Mouse (Mus musculus) brain, adult 2 months (tissue): Measurements from ENCODE around the gene Zdhhc1.

Experiments used
- DNase-seq: peaks from one replicate; pipeline ENCODE4 v3.0.0; 2011; ENCODE audit warnings: low read depth, low spot score

The Zdhhc1 gene

DNA sequence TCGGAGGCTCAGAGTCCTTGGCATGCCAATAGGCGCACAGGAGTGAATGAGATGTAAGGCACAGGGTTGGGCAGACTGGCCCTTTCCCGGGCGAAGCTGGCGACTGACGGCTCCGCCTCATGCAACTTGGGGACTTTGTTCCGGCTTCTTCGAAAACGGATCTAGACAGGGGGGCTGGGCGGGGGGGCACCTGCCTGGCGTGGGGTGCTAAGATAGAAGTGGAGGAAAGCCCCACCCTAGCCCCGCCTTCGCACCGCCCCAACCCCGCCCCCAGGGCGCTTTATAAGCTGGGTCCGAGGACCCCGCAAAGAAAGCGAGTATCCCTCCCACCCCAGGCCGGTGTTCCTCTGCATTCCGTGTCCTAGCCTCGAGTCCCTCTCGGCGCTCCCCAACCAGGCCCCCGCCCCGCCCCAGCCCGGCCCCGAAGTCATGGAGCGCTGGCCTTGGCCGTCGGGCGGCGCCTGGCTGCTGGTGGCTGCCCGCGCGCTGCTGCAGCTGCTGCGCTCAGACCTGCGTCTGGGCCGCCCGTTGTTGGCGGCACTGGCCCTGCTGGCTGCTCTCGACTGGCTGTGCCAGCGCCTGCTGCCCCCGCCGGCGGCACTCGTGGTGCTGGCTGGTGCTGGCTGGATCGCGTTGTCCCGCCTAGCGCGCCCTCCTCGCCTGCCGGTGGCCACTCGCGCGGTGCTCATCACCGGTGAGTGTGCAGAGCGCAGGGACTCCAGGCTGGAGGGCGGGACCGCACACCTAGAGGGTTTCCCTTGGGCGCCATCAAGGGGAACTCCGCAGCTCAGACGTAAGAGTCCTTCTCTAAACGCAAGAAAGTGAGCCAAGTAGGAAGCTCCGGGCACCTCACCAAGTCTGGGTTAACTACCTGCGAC, 22.0 kb upstream of the Zdhhc1 start, which contains the start of gene Hsd11b2:
Gene Hsd11b2, plus strand, starts transcription at position 320 of the 878 bp plus-strand sequence.
- DNase-seq = peak; percentile 60

DNA sequence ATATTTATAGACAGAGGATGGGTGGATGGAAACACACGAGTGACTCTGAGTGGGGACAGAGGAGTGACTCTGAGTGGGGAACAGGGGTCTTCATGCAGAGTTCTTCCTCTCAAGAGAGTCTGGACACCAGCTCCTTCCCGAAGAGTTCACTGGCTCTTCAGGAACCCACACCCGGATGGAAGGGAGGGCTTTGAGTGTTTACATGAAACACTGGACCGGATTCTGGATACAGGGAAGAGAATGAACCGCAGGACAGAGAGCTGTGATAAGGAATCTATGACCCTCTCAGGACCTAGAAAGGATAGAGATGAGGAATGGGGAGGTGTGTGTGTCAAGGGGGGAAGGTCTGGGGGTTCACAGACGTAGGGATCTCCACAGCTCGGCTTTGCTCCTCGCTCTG, 20.6 kb upstream of the Zdhhc1 start:
- no peak for DNase-seq

DNA sequence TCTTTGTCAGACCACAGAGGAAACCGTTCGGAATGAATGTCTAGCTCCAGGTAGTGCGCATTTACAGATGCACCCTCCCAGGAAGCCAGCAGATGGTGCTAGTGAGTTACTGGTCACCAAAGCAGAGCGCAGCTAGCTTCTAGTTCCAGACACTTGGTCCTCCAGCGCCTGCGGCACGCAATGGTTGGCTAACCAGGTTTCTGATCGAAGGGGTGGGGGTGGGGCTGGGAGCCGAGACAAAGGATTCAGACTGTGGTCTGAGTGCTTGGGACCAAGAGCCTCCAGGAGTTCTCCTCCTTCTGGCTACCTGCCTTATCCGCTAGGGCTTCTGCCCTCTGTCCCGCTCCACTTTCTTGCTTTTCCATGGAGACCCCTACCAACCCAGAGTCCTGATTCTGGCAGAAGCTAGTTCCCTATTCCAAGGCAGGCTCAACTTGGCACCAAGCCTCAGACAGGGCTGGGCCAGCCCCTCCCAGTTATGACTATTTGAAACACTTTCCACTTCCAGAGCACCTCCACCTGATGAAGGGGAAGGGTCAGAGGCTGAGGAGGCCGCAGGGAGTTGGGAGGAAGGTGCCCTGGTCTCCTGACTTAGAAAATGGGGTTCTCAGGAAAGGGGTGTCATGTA, 19.4 kb upstream of the Zdhhc1 start:
- peak; percentile 88 for DNase-seq

DNA sequence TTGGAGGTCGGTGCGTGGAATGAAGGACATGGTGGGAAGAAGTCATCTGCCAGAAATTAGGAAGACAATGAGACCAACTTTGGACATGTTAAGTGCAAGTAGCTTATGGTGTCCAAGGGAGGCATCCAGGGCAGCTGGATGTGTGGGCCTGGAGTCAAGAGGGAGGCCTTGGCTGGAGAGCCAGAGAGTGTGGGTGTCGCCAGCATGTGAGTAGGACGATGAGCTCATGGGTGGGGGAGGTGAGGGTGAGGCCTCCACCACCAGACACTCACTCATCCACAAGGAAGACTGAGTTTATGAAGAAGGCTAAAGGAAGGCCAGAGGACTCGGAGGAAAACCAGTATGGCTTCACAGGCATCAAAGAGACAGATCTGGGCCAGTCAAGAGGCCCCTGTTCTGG, 18.0 kb upstream of the Zdhhc1 start:
- peak; percentile 58 for DNase-seq

DNA sequence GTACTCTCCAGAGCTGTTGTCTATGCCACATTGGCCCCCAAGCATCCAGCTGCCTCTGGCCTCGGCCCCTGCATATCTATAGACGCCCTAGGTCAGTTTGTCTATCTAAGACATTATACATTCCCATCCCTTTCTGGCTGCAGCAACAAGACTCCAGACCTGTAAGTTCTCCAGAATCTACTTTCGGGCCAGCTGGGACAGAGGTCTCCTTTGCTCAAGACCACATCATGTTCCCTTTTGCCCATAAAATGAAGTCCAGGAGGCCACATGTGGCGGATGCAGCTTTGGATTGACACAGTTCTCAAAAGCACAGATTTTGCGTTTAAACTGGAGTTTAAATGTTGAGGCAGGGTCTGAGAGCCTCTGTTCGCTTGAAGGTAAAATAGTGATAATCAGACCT, 17.5 kb upstream of the Zdhhc1 start:
- no peak for DNase-seq

DNA sequence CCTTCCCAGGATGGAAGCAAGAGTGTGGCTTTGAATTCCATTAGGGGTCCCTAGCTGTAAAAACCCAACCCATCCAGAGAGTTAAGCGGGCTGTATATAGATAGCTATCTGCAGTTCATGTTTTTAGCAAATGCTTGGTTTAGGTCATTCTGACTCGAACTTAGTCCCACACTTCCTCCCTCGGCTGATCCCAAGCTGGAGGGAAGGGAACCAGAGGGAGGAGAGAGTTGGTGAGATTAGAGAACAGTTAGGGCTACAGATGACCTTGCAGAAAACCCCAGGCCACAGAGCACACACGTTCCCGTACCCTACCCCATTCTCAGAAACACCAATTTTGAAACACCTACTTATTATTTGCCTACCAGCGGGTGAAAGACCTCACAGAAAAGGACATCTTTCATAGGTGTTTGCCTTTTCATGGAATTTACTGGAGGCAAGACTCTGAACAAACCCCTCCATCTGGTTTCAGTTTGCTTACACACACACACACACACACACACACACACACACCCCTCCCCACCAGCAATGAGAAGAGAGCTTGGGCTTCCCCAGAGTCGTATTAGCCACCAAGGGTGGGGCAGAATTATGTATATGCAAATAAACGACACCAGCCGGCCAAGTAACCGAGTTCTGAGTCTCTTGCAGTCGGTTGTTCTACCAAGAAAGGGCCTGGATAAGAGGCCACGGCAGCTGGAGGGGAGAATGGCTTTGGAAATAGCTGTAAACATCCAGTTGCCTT, 13.5 kb upstream of the Zdhhc1 start:
- no peak for DNase-seq

DNA sequence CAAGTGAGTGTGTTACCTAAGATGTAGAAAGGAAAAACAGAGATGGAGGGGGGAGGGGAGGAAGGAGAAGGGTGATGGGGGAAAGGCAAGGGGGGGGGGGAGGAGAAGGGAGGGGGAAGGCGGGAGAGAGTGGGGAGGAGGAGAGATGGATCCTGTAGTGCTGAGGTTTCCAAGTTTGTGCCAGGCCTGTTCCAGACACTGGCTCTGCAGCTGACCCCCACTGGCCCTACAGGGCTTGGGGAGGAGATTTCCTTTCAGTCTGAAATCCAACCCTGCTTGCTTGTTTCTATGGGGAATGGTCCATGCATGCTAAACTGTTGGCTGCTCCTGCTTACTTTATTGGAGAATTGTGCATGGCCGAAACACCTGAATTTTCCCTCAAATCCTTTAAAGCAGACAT, 12.1 kb upstream of the Zdhhc1 start:
- no peak for DNase-seq

DNA sequence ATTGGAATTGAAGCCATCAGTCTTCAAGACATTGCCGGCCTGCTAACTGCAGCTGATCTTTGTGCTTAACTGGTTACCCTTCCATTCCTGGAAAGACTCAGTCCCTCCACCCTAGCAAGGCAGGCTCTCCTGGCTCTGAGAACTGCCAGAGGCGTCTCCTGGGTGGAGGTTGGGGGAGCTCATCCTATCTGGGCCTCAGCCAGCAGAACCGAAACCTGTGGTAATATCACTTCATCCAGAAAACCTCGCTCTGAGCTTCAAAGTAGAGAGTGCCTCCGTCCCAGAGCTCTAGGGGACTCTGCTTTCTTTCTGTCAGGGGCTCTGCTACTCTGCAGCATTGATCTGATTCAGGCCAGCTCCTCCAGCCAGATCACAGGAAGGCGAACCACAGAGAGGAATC, 10.3 kb upstream of the Zdhhc1 start:
- DNase-seq = no peak

DNA sequence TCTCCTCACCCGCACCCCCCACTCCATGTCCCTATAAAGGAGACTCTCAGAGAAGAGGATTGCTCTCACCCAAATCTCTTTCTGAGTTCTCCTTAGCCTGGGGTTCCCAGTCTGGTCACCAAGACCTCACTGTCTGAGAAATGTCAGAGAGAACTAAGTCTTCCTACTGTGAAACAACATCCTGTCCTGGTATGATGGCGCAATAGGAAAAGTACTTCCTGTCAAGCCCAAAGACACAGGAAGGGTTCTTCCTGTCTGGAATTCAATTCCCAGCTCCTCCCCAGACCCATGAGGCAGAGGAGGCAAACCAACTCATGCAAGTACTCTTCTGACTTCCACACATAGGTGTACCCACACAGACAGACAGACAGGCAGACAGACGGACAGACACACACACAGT, 7.9 kb upstream of the Zdhhc1 start:
- DNase-seq = no peak

DNA sequence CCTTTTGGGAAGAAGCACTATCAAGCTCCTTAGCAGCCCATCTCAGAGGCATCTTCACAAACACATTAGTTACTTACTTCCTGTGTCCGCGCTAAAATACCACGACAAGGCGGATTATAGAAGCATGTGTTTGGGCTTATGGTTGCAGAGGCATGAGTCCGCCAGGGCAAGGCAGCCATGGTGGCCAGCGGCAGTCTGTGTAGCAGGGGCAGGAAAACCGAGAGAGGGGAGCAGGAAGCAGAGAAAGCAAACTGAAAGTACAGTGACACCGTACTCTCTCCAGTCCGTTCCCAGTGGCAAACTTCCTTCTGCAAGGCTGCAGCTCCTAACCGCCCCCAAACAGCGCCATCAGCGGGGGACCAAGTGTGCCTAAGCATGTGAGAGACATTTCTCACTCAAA, 3.1 kb upstream of the Zdhhc1 start:
- no peak for DNase-seq

DNA sequence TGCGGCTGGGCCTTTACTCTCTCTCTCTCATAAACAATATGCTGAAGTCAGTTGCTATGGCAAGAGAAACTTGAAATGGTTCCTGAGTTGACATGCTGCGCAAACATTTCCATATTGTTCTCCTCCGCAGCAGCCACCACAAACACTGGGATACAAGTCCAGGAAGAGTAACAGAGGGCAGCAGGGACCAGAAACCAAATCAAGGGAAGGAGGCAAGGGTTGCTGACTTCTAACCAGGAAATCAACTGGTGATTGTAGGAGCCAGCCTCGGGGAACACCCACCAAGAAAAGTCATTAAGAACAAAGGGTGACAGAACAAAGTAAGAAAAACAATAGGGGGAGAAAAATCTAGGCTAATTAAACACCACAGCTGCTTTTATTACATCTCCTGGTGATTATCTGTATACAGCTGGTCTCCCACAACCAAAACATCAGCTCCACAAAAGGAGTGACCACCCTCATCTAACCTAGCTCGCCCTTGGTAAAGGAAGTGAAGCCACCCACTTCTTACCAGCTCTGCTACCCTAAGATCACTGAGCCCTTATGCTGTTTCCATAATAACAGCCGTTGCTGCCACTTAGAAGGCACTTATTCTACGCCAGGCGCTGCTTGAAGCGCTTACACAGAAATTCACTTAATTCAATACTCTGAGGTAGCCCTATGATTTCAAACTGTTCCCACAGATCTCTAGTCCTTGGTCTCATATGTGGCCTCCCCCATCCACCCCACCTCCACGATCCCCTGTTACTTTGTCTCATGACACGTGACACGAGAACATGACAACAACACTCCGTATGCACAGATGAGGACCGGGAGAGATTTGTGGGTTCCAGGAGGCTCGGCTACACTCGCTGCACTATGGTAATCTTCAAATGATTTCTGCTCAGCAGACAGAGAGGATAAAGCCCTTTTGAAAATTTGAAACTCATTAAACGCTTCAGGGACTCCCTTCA, 1.1 kb downstream of the Zdhhc1 start:
- DNase-seq = peak; percentile 32

DNA sequence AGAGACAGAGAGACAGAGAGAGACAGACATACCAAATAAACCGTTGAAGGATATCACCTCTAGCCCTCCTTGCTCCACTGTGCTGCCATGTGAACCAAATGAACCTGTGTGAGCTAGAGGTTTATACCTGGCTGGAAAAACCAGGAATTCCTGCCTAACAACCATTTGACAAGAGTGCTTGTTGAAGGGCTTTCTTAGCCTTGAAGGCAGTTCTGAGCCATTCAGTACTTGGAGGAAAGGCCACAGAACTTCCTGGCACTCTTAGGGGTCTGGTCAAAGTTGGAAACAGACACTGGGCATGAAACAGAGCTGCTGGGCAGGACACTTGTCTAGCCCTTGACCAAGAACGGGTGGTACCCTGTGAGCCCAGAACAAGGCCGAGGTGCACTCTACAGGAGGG, 2.1 kb downstream of the Zdhhc1 start:
- no peak for DNase-seq

DNA sequence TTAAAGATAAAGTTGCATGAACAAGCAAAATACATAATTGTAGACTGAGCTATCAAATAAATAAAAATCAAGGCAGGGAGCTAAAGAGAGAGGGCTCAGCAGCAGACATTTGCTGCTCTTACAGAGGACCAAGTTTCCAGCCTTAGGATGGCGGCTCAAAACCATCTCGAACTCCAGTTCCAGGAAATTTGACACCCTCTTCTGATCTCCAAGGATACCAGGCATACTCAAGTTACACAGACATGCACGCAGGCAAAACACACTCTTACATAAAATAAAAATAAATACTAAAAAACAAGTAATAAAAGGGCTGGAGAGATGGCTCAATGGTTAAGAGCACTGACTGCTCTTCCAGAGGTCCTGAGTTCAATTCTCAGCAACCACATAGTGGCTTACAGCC, 3.2 kb downstream of the Zdhhc1 start:
- DNase-seq = no peak

DNA sequence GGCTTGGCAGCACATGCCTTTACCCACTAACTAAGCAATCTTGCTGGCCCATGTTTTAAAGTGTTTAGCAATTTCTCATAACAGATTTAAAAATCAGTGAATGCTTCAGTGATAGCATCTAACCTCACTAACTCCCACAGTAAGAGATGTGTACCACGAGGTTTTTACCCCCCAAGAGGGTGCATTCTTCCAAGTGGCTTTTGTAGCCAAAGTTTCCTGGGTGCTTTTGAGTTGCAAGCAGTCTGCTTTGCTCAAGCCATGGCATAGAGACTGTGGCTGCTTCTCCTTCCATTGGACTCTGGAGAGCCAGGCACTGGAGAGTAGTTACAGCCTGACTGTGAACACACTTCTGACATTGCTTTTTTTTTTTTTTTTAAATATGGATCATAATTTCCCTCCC, 7.4 kb downstream of the Zdhhc1 start:
- DNase-seq = no peak

DNA sequence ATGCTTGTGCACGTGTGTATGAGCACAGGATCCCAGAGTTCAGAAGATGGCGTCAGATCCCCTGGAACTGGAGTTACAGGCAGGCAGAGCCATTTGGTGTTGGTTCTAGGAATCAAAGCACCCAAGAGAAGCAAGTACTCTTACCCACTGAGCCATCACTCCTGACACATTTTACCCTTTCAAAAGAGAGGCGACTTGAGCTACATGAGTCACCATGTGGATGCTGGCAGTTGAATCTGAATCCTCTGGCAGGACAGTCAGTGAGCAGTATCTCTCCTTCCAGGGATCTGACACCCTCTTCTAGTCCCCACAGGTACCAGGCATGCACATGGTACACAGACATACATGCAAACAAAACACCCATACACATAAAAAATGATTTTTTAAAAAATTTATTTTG, 8.6 kb downstream of the Zdhhc1 start:
- DNase-seq = no peak

DNA sequence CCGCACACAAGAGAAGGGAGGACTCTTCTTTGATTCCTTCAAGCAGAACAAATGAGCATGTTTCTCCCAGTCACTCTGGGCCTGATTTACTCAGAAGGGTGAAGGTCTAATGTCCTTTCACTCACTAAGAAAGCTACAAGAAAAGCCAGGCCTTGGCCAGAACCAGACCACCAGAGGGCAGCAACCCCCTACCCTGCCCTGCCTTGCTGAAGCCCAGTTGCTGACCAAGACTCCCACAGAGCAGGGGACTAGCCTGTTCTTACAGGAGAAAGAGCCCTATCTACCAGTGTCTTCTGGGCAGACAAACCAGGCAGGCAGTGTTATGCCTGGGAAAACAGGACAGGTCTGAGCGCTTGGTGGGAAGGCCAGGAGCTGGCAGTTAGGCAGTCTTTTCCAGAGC, 12.3 kb downstream of the Zdhhc1 start:
- no peak for DNase-seq

DNA sequence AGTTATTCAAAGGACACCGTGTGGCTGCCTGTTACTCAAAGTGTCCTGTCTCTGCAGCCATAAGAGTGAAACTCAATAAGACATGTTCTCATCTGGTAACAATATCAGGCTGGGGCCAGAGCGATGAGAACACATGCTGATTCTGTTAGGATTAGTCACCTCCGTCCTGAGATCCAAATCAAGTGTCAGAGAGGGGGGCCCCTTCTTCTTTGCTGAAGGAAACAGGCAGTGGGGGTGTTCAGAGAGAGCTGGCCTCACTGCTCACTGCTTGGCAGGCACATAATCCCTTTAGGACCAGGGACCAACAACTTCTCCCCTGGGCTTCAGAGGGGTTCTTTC, 12.7 kb downstream of the Zdhhc1 start:
- no peak for DNase-seq

DNA sequence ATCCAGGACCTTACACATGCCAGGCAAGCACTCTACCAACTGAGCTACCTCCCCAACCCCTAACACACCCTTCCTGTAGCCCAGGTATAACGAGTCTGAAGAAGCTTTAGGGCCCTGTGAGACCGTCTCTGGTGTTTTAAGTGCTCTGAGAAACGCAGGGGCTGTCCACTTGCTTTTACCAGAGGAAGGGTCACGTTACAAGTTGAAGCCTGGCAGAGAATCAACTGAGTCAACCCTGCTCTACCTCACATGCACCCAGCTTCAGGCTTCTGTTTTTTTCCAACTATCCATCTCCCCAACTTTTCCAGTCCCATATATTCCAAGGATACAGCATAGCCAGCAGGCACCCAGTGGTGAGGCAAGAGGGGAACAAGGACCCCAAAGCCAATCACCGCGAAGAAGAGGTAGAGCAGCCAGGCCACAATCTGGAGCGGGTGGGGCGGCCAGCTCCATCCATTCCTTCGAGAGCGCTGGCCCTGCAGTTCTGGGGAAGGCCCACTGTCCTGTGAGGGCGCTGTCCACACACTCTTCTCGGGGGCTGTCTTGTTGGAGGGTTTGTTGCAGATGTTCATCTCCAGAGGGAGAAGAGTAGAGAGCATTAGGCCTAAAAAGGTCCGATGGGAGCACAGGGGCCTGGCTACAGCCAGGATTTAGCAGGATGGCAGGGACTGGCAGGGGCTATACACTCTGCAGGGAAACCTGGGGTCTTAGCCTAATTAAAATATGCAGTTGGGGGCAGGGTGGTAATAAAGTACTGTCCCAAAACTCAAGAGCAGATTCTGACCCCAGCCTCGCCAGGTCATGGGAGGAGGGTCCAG, 13.3 kb downstream of the Zdhhc1 start:
- DNase-seq = peak; percentile 39

DNA sequence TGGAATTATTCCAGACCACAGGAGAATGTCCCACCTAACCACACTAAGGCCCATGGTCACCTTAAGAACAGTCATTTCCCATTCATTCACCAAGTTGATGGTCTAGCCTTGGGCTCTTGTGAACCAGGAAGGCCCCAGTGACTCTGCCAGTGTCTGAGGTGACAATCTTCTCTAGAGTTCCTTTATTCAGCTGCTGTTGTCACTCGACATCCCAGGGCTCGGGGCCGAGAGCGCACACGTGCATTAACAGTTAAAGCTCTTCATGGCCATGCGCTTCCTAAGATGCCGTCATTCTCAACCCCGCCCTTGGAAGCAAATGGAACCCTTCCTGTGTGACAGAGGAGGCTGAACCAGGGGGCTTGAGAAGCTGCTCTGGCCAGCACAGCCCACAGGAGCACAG, 14.6 kb downstream of the Zdhhc1 start:
- no peak for DNase-seq

DNA sequence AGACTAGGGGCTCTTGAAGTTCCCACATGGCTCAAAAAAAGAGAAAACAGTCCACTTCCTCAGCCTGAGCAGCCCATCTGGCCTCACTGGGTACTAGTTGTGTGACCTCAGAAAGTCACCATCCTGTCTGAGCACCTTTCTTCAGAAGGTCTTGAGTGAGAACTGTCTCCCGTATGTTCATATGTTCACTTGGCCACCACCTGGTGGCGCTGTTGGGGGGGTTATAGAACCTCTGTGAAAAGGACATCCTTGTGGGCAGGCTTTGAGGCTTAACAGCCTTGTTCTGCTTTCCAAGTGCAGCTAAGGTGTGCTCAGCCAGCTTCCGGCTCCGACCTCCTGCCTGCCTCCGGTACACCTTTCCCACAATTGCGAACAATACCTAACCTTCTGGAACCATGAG, 15.2 kb downstream of the Zdhhc1 start:
- peak; percentile 57 for DNase-seq

DNA sequence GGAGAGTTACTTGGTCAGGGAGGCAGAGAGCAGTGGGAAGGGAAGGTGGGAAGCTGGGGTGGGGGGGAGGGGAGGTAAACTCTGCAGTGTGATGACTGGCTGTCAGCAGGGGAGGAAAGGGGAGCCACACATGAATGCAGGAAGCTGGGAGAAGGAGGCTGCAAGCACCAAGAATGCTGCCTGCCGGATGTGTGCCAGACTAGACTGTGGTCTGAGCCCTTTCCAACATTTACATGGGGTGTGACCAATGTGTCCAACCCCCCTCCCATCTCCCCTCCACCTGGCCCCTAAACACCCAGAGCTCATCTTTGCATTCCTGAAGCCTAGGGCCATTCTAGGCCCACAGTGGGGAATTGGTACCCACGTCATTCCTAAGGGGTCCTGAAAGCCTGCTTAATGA, 15.7 kb downstream of the Zdhhc1 start:
- no peak for DNase-seq
